Mouse (Mus musculus): ENCODE data around the gene Egr2. TPM values are rescaled to one million over a fixed set of nuclear protein-coding genes. Genes with fewer than 3 reads are reported as not detected.

The Egr2 gene
- total RNA-seq, 2 experiments from 2014 or later, result 0.63 to 1.6 TPM

Other genes with a start within 250 kb of the Egr2 start
- gene Ado, start 13.5 kb downstream of the Egr2 start, total RNA-seq (2021), result 10 to 100 TPM; 28.0 to 31.0 TPM